Mouse (Mus musculus) liver, embryonic 18 days (tissue): ENCODE measurements around the gene Abhd2. TPM values are rescaled to one million over a fixed set of nuclear protein-coding genes. Genes with fewer than 3 reads are reported as not detected.

Source experiments
- polyA plus RNA-seq: library from polyadenylated mRNA; depleted of rRNA; stranded (reverse); fragments of >200 nt; gene quantifications from 2 replicates; pipeline ENCODE4 v1.2.3, GENCODE M21; 2012; rRNA removed

Abhd2 gene
- 14.1 and 14.2 TPM in 2 replicates for polyA plus RNA-seq

DNA sequence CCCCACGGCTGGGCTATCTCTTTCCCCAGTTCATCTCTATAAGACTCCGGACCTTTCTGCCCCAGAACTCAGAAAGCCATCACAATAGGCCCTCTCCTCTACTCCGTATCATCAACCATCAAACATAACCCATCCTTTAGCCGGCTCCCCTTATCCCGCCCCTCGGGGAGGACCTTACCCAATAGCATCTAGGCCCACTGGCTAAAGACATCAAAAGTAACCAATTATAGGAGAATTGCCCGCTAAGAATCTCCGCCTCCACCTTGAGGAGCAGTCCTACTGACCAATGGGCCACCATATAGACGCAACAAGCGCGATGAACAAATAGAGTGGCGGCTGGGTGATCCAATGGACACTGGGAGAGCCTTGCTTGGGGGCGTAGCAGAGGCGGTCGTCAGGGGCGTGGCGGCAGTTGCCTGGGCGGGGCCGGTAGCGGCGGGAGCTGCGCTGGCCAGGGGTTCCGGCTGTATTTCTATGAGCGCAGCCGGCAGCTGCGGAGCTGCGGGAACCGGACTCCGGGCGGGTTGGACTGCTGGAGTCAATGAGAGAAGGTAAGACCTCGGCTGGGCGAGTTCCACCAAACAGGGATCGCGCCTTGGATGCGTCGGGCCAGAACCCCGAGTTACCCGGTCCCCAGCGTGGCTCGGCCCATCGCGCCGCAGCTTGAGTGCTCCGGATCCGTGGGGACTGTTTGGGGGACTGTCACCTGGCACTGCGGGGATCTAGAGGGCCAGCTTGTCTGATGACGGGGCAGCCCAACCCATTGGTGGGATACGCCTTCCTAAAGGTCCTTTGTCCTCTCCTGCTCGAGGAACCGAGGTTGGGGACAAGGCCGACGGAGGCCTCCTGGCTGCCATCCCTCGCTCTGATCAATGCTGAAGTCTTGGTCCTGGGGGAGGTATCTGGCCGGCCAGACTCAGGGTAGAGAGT, at the start of gene Abhd2:
Abhd2 (plus strand) TSS at position 411 of the 930 bp plus-strand sequence.

GRCm38 (mm10) chr7:79386422-79387133, 113.6 kb downstream of the Abhd2 start, which contains the start of gene Rlbp1:
Rlbp1 (minus strand) TSS chr7:79387048.

DNA sequence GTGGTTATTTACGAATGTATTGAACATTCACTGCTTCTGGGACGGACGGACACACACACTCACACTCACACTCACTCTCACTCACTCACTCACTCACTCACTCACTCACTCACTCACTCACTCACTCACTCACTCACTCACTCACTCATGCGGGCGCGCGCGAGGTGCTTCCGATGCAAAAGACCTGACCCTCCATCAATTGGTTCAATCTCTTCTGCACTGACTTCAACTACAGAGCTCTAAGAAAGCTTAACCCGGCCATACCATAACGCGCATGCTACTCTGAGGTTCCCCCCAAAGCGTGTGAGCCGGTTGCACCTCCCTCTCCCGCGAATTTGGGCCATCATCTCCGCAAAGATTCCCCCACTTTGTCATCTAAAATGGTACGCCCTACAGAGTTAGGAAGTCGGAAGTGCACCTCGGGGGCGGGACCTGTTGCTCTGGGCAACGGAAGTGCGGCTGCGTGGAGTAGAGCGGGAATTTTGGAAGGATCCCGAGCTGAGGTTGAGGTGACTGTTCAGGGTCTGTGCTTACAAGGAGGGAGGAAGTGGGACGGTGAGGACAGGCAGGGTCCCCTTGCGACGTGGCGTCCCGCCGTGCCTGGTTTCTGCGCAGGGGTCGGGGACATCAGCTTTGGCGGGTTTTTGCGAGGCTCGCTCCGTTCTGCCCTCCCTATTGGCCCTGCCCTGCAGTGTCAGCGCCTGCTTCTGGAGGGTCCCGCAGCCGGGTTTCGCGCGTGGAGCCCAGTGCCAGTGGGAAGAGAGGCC, 119.1 kb downstream of the Abhd2 start, which contains the start of gene Fanci:
Fanci (plus strand) TSS at position 47 of the 767 bp plus-strand sequence.

Other genes with a start within 250 kb of the Abhd2 start
- gene Acan, start 219.7 kb upstream of the Abhd2 start, polyA plus RNA-seq, result under 0.01 and 0.01 TPM in 2 replicates
- gene Hapln3, start 142.2 kb upstream of the Abhd2 start, polyA plus RNA-seq, result 0.05 and 0.06 TPM in 2 replicates
- 45.7 and 46.0 TPM in 2 replicates for gene Mfge8, start 124.1 kb upstream of the Abhd2 start, polyA plus RNA-seq
- gene Rlbp1, start 113.8 kb downstream of the Abhd2 start, polyA plus RNA-seq, result 0.14 TPM in 1 of 2 replicates, not detected in the other
- 2.5 and 3.0 TPM in 2 replicates for gene Fanci, start 118.7 kb downstream of the Abhd2 start, polyA plus RNA-seq
- gene Polg, start 193.2 kb downstream of the Abhd2 start, polyA plus RNA-seq, result 30.5 and 34.4 TPM in 2 replicates